Mouse (Mus musculus) liver, embryonic 15.5 days (tissue): Measurements from ENCODE around the gene Naa50. TPM values are rescaled to one million over a fixed set of nuclear protein-coding genes. Genes with fewer than 3 reads are reported as not detected.

Source experiments
- ATAC-seq: fragments of 200-750 bp; cut with Nextera tagmentation; 2 replicates; pipeline ENCODE4 v1.8.0; 2017; ENCODE audit warnings: moderate number of reproducible peaks, mild to moderate bottlenecking, moderate library complexity; ENCODE audit not compliant: insufficient read depth
- H3K27ac ChIP-seq: fragments of 300-500 bp; sonication (generic); replicated peaks from 2 replicates; pipeline ENCODE4 v1.5.1; 2015; ENCODE audit warnings: mild to moderate bottlenecking, inconsistent platforms
- H3K27me3 ChIP-seq: fragments of 300-500 bp; sonication (generic); 2 replicates; pipeline ENCODE4 v1.6.1; 2015; ENCODE audit warnings: mild to moderate bottlenecking, inconsistent platforms
- H3K36me3 ChIP-seq: fragments of 300-500 bp; sonication (generic); replicated peaks from 2 replicates; pipeline ENCODE4 v1.6.1; 2015; ENCODE audit warnings: moderate library complexity, mild to moderate bottlenecking, inconsistent platforms
- H3K4me1 ChIP-seq: fragments of 300-500 bp; sonication (generic); replicated peaks from 2 replicates; pipeline ENCODE4 v1.6.1; 2015; ENCODE audit warnings: inconsistent platforms
- H3K4me2 ChIP-seq: fragments of 300-500 bp; sonication (generic); 2 replicates; pipeline ENCODE4 v1.6.1; 2015; ENCODE audit warnings: moderate library complexity, mild to moderate bottlenecking, inconsistent platforms
- H3K4me3 ChIP-seq: fragments of 300-500 bp; sonication (generic); replicated peaks from 2 replicates; pipeline ENCODE4 v1.5.1; 2015; ENCODE audit warnings: mild to moderate bottlenecking, inconsistent platforms
- H3K9ac ChIP-seq: fragments of 300-500 bp; sonication (generic); 2 replicates; pipeline ENCODE4 v1.6.1; 2015; ENCODE audit warnings: moderate library complexity, mild to moderate bottlenecking, inconsistent platforms
- H3K9me3 ChIP-seq: fragments of 300-500 bp; sonication (generic); replicated peaks from 2 replicates; pipeline ENCODE4 v1.6.1; 2016; ENCODE audit warnings: inconsistent platforms
- WGBS: fragments of 180-500 bp; shearing (Covaris S2); methylation state at CpG from one replicate; pipeline ENCODE4 v1.1.7; 2015; ENCODE audit warnings: mixed read lengths; ENCODE audit not compliant: insufficient replicate concordance; 5-methylcytosine and 5-hydroxymethylcytosine counted together
- polyA plus RNA-seq: library from polyadenylated mRNA; unstranded; fragments of >200 nt; fragmentation: Nextera tagmentation; extraction: Ambion mirVana; gene quantifications from 2 replicates; pipeline ENCODE4 v1.2.1, GENCODE M21; 2015

Naa50 gene
- polyA plus RNA-seq, 1 experiment from 2014 or later, result 65.8 TPM

GRCm38 (mm10) chr16:44205973-44206372 is 66.3 kb downstream of the Naa50 start:
- peaks cover 83% of the 10 kb centered on the region for H3K36me3 ChIP-seq
- 80% methylated on average over 8 of the region's 8 CpGs for WGBS
- H3K9me3 ChIP-seq, result no peaks in the 10 kb centered on the region

GRCm38 (mm10) chr16:44210156-44211053 is 70.8 kb downstream of the Naa50 start:
- Histone ChIP-seq H3K27me3 (no peaks in the 10 kb centered on the region), H3K4me2 (no peak overlapping the region), H3K9ac (no peak overlapping the region), H3K36me3 (peaks cover 88% of the 10 kb centered on the region), H3K4me1 (peaks cover 13% of the 10 kb centered on the region), H3K4me3 (no peak overlapping the region), H3K9me3 (no peaks in the 10 kb centered on the region), H3K27ac (no peak overlapping the region; the same call in 1 of the 2 replicates)
- 45% methylated on average over 10 of the region's 10 CpGs for WGBS
- peak; percentile 69 for ATAC-seq

More at GRCm38 (mm10) chr16:44205973-44206372, 66.3 kb downstream of the Naa50 start:
- no peak for ATAC-seq
- Histone ChIP-seq H3K9ac (no peak overlapping the region), H3K4me2 (no peak overlapping the region), H3K4me1 (peaks cover 13% of the 10 kb centered on the region), H3K27ac (no peak overlapping the region), H3K27me3 (no peaks in the 10 kb centered on the region), H3K4me3 (no peak overlapping the region)

GRCm38 (mm10) chr16:44211054-44211414 is 71.4 kb downstream of the Naa50 start:
- no peak for ATAC-seq
- Histone ChIP-seq H3K9ac (no peak overlapping the region), H3K4me2 (no peak overlapping the region), H3K9me3 (no peaks in the 10 kb centered on the region), H3K4me3 (no peak overlapping the region), H3K27me3 (no peaks in the 10 kb centered on the region), H3K27ac (no peak overlapping the region; the same call in 1 of the 2 replicates), H3K4me1 (peaks cover 13% of the 10 kb centered on the region), H3K36me3 (peaks cover 88% of the 10 kb centered on the region)
- WGBS, result 59% methylated on average over 1 of the region's 1 CpGs

- ATAC-seq, result no peak
- Histone ChIP-seq H3K36me3 (peaks cover 90% of the 10 kb centered on the region), H3K4me3 (no peak overlapping the region), H3K27ac (no peak overlapping the region), H3K9ac (no peak overlapping the region), H3K4me1 (peaks cover 13% of the 10 kb centered on the region), H3K27me3 (no peaks in the 10 kb centered on the region), H3K9me3 (no peaks in the 10 kb centered on the region), H3K4me2 (no peak overlapping the region)
- WGBS, result 82% methylated on average over 7 of the region's 7 CpGs
Measured at GRCm38 (mm10) chr16:44212703-44213102, 73.1 kb downstream of the Naa50 start.

Other genes starting within 250 kb of the Naa50 start
- 4.4 and 5.5 TPM in 2 replicates for gene Qtrt2, start 213.0 kb upstream of the Naa50 start, polyA plus RNA-seq
- gene Zdhhc23, start 160.0 kb upstream of the Naa50 start, polyA plus RNA-seq, result 0.18 and 0.20 TPM in 2 replicates
- gene Gramd1c, start 76.5 kb upstream of the Naa50 start, polyA plus RNA-seq, result 2.8 and 2.9 TPM in 2 replicates
- 23.1 and 23.3 TPM in 2 replicates for gene Atp6v1a, start 125 bp upstream of the Naa50 start, polyA plus RNA-seq
- 1.2 and 1.8 TPM in 2 replicates for gene Usf3, start 33.4 kb downstream of the Naa50 start, polyA plus RNA-seq
- gene Sidt1, start 193.4 kb downstream of the Naa50 start, polyA plus RNA-seq, result 0.03 TPM in 1 of 2 replicates, not detected in the other
- 6.1 and 7.8 TPM in 2 replicates for gene Spice1, start 207.3 kb downstream of the Naa50 start, polyA plus RNA-seq